ENCODE assay signal across 8 mouse cellular contexts in the genomic region with DNA sequence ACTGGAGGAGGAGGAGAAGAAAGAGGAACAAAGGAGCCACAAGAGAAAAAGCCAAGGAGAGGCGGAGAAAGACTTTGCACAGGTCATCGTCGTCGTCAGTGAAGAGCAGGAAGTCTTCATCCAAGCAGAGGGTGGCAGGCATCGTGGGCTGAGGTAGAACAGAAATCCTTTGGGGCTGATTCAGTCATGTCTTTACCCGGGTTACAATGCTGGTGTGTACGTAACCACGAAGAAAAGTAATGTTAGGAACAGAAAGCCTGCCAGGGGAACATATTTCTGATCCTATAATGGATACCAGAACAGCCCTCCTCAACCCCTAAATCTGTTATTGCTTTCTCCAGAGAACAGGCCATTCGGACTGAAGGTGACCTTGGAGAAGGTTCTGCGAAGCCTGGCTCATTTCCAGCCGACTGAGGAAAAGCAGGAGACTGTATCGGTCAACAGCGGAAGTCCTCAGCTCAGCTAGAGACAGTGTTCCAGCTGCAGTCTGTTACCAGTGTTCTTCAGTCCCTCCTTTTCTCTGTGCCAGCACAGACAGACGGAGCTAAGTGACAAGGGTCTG. TPM values are rescaled to one million over a fixed set of nuclear protein-coding genes. Genes with fewer than 3 reads are reported as not detected.
DNase-seq lines count a peak whose midpoint lies in the region; ATAC-seq and TF ChIP-seq lines count a peak whose summit lies in the region.

No protein-coding gene starts in this region.

- no peak for TF ChIP-seq CTCF in embryonic fibroblast, embryonic 13.5 days (IDR thresholded peaks at IDR 0.05; ENCODE audit: borderline replicate concordance, insufficient read depth, low read length)

- 0 out of 2 replicates have a peak overlapping the region, but pooled peaks have one; percentile 0 for H3K27ac ChIP-seq in hindbrain, embryonic 12.5 days
- H3K27ac ChIP-seq in hindbrain, embryonic 13.5 days = no peak overlapping the region
- peak overlapping the region; percentile 5 for H3K27ac ChIP-seq in embryonic fibroblast, embryonic 13.5 days (ENCODE audit: insufficient read depth, low read length)

- no peak overlapping the region for H3K9ac ChIP-seq in hindbrain, embryonic 12.5 days
- H3K9ac ChIP-seq in hindbrain, embryonic 13.5 days = no peak overlapping the region

- WGBS in hindbrain, embryonic 12.5 days = 67% methylated on average over 14 of the region's 14 CpGs
- WGBS in hindbrain, embryonic 13.5 days = 69% methylated on average over 14 of the region's 14 CpGs

- no peaks in the 10 kb centered on the region for H3K9me3 ChIP-seq in hindbrain, embryonic 12.5 days (replicated peaks)
- H3K9me3 ChIP-seq in hindbrain, embryonic 13.5 days = no peaks in the 10 kb centered on the region

- peak; percentile 32 to 44 for DNase-seq in kidney, adult 8-10 months
- no peak for DNase-seq in thymus, postnatal 0 days (ENCODE audit: low spot score)
- DNase-seq in thymus, postnatal 14 days = no peak
- DNase-seq in right cerebral cortex, adult 18-20 months = no peak

- no peak for TF ChIP-seq POLR2A in embryonic fibroblast, embryonic 13.5 days (IDR thresholded peaks at IDR 0.05; ENCODE audit: low read depth, low read length)

- no peak for ATAC-seq in hindbrain, embryonic 12.5 days (ENCODE audit: low FRiP score)
- no peak for ATAC-seq in hindbrain, embryonic 13.5 days (ENCODE audit: low FRiP score)
- peak; percentile 86 for ATAC-seq in megakaryocyte, adult 5-6 weeks (ENCODE audit: poor library complexity, severe bottlenecking)

- H3K27me3 ChIP-seq in hindbrain, embryonic 12.5 days = no peaks in the 10 kb centered on the region
- H3K27me3 ChIP-seq in hindbrain, embryonic 13.5 days = no peaks in the 10 kb centered on the region

- H3K4me1 ChIP-seq in hindbrain, embryonic 12.5 days = peaks cover 8% of the 10 kb centered on the region; the same call in 1 of the 2 replicates
- peaks cover 19% of the 10 kb centered on the region for H3K4me1 ChIP-seq in hindbrain, embryonic 13.5 days (replicated peaks)
- peaks cover 4% of the 10 kb centered on the region; the same call in 1 of the 2 replicates for H3K4me1 ChIP-seq in embryonic fibroblast, embryonic 13.5 days (ENCODE audit: control insufficient read depth, insufficient read depth, low read length)

- H3K4me3 ChIP-seq in hindbrain, embryonic 12.5 days = no peak overlapping the region
- H3K4me3 ChIP-seq in hindbrain, embryonic 13.5 days = no peak overlapping the region
- H3K4me3 ChIP-seq in embryonic fibroblast, embryonic 13.5 days (ENCODE audit: insufficient read depth, low read length) = no peak overlapping the region

- no peaks in the 10 kb centered on the region for H3K36me3 ChIP-seq in hindbrain, embryonic 12.5 days
- no peaks in the 10 kb centered on the region for H3K36me3 ChIP-seq in hindbrain, embryonic 13.5 days

- no peak overlapping the region for H3K4me2 ChIP-seq in hindbrain, embryonic 12.5 days (replicated peaks)
- H3K4me2 ChIP-seq in hindbrain, embryonic 13.5 days = no peak overlapping the region

RNA-seq across cellular contexts. Expression of gene Trub1, which starts 57.1 kb away (rescaled TPM):
- polyA plus RNA-seq in hindbrain, embryonic 12.5 days (2016; fragmentation: Nextera tagmentation; extraction: Ambion mirVana) = 15.9 and 18.9 TPM in 2 replicates
- polyA plus RNA-seq in hindbrain, embryonic 13.5 days (2015; fragmentation: Nextera tagmentation; extraction: Ambion mirVana) = 14.3 and 15.4 TPM in 2 replicates
- 11.8 and 14.5 TPM in 2 replicates for polyA plus RNA-seq in embryonic fibroblast, embryonic 13.5 days (2011; ENCODE audit: insufficient read length, low read depth, missing spikeins)
- total RNA-seq in megakaryocyte, adult 5-6 weeks (2015) = 2.1 and 3.9 TPM in 2 replicates
- total RNA-seq in megakaryocyte, adult 5-6 weeks (2017) = 3.5 and 3.6 TPM in 2 replicates
- polyA plus RNA-seq in thymus, postnatal 0 days (2015; fragmentation: Nextera tagmentation; extraction: Ambion mirVana) = 16.4 and 18.3 TPM in 2 replicates

Comparison
In these comparisons a context has a peak if more than half of its experiments do, and no peak if none do; other contexts are left out.
1. DNase-seq: peak in kidney, adult 8-10 months (2 of 2); none in thymus, postnatal 0 days (single experiment), thymus, postnatal 14 days (single experiment) and right cerebral cortex, adult 18-20 months (single experiment).